Mouse (Mus musculus): Measurements from ENCODE around the gene Olfr702.

Olfr702 gene

GRCm38 (mm10) chr7:106833793-106834192, at the start of gene Olfr702:
Gene Olfr702 (minus strand): TSS chr7:106833893.
- ATAC-seq (ENCODE audit: insufficient number of reproducible peaks, low FRiP score, low TSS enrichment), result no peak

- no peak for ATAC-seq (ENCODE audit: insufficient number of reproducible peaks, low FRiP score, low TSS enrichment)
Measured at GRCm38 (mm10) chr7:106876791-106877190, 43.1 kb upstream of the Olfr702 start, which contains the start of gene Olfr705. Gene Olfr705 (minus strand): TSS chr7:106876891.

GRCm38 (mm10) chr7:106862885-106863284, 29.2 kb upstream of the Olfr702 start, which contains the start of gene Olfr704:
Gene Olfr704 (plus strand): TSS chr7:106863185.
- ATAC-seq (ENCODE audit: insufficient number of reproducible peaks, low FRiP score, low TSS enrichment), result no peak

GRCm38 (mm10) chr7:106843060-106843459, 9.4 kb upstream of the Olfr702 start, which contains the start of gene Olfr703:
Gene Olfr703 (plus strand): TSS chr7:106843360.
- ATAC-seq (ENCODE audit: insufficient number of reproducible peaks, low FRiP score, low TSS enrichment), result no peak

GRCm38 (mm10) chr7:106818414-106818813, 15.3 kb downstream of the Olfr702 start:
- no peak for ATAC-seq (ENCODE audit: insufficient number of reproducible peaks, low FRiP score, low TSS enrichment)

- no peak for ATAC-seq (ENCODE audit: insufficient number of reproducible peaks, low FRiP score, low TSS enrichment)
Measured at GRCm38 (mm10) chr7:106815775-106816174, 17.9 kb downstream of the Olfr702 start.

- ATAC-seq (ENCODE audit: insufficient number of reproducible peaks, low FRiP score, low TSS enrichment), result no peak
Measured at GRCm38 (mm10) chr7:106813829-106814228, 19.9 kb downstream of the Olfr702 start, which contains the start of gene Olfr701. Gene Olfr701 (plus strand): TSS chr7:106814129.

GRCm38 (mm10) chr7:106808734-106809133, 25.0 kb downstream of the Olfr702 start, which contains the start of gene Olfr700:
Gene Olfr700 (minus strand): TSS chr7:106808834.
- ATAC-seq (ENCODE audit: insufficient number of reproducible peaks, low FRiP score, low TSS enrichment), result no peak

GRCm38 (mm10) chr7:106793098-106793497, 40.6 kb downstream of the Olfr702 start, which contains the start of gene Olfr699:
Gene Olfr699 (minus strand): TSS chr7:106793198.
- no peak for ATAC-seq (ENCODE audit: insufficient number of reproducible peaks, low FRiP score, low TSS enrichment)

- no peak for ATAC-seq (ENCODE audit: insufficient number of reproducible peaks, low FRiP score, low TSS enrichment)
Measured at GRCm38 (mm10) chr7:106788330-106788729, 45.4 kb downstream of the Olfr702 start.

Data from cerebellum, adult (tissue).